In the genomic region with DNA sequence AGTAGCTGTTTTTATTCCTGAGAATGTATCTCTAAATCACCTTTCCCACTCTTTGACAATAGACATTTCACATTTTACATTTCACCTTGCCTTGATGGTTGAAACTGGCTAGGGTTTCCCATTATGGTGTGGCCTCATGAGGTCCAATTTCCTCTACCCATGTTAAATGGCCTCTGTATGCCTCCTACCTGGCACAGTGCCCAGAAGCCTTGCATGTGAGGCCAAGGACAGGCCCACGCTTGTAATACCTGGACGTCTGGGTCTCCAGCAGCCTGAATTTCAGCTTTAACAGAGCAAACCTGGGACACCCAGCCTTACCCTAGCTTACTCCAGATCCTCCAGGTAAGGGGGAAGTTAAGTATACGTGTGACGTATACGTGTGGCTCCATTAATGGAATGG, we compare ENCODE assay signal across 10 mouse cellular contexts. TPM values are rescaled to one million over a fixed set of nuclear protein-coding genes. Genes with fewer than 3 reads are reported as not detected.
DNase-seq lines count a peak whose midpoint lies in the region; ATAC-seq and TF ChIP-seq lines count a peak whose summit lies in the region.
"Had no signal": no experiment of that assay in that cellular context is flagged by ENCODE, and none has a peak within 500 bp of the region (broad histone marks: within the 10 kb centered on the region; RNA-seq: fewer than 3 reads in every experiment).

No protein-coding gene starts in this region.

- H3K27ac ChIP-seq in midbrain, embryonic 14.5 days (replicated peaks; ENCODE audit: low read depth, low read length) = no peak overlapping the region
- H3K27ac ChIP-seq in midbrain, embryonic 13.5 days = no peak overlapping the region
- peak overlapping the region; percentile 89 for H3K27ac ChIP-seq in lung, embryonic 14.5 days (ENCODE audit: low read depth)
- no peak overlapping the region for H3K27ac ChIP-seq in hindbrain, embryonic 16.5 days (ENCODE audit: low read depth, low read length)
- H3K27ac ChIP-seq: hindbrain, embryonic 12.5 days; midbrain, embryonic 15.5 days had no signal

- no peak for TF ChIP-seq CTCF in lung, embryonic 14.5 days (IDR thresholded peaks at IDR 0.05; ENCODE audit: low read depth)

- no peaks in the 10 kb centered on the region for H3K4me1 ChIP-seq in midbrain, embryonic 14.5 days (ENCODE audit: control insufficient read depth, insufficient read depth, low read length)
- no peaks in the 10 kb centered on the region for H3K4me1 ChIP-seq in midbrain, embryonic 13.5 days (replicated peaks)
- peaks cover 4% of the 10 kb centered on the region; the same call in 1 of the 2 replicates for H3K4me1 ChIP-seq in lung, embryonic 14.5 days (ENCODE audit: insufficient read depth)
- H3K4me1 ChIP-seq in hindbrain, embryonic 16.5 days (ENCODE audit: control insufficient read depth, insufficient read depth, low read depth, low read length) = no peaks in the 10 kb centered on the region
- H3K4me1 ChIP-seq: hindbrain, embryonic 12.5 days; midbrain, embryonic 15.5 days had no signal

- 78% methylated on average over 5 of the region's 5 CpGs for WGBS in midbrain, embryonic 14.5 days
- WGBS in midbrain, embryonic 13.5 days = 89% methylated on average over 5 of the region's 5 CpGs
- WGBS in lung, embryonic 14.5 days = 54% methylated on average over 5 of the region's 5 CpGs
- 74% methylated on average over 5 of the region's 5 CpGs for WGBS in hindbrain, embryonic 16.5 days

- no peak overlapping the region for H3K4me2 ChIP-seq in midbrain, embryonic 14.5 days (ENCODE audit: low read length)
- no peak overlapping the region for H3K4me2 ChIP-seq in midbrain, embryonic 13.5 days (replicated peaks)
- peak overlapping the region; percentile 36 for H3K4me2 ChIP-seq in lung, embryonic 14.5 days
- H3K4me2 ChIP-seq in hindbrain, embryonic 16.5 days (ENCODE audit: low read length) = no peak overlapping the region
- H3K4me2 ChIP-seq: hindbrain, embryonic 12.5 days; midbrain, embryonic 15.5 days had no signal

- peak; percentile 20 for DNase-seq in midbrain, embryonic 14.5 days
- DNase-seq in kidney, adult 11 months = peak; percentile 91
- DNase-seq in lung, embryonic 14.5 days = peak; percentile 81
- DNase-seq in urinary bladder, postnatal 36 days (ENCODE audit: low spot score in 2 of 2) = peak; percentile 73 to 83
- DNase-seq in layer of hippocampus, postnatal 25 days (ENCODE audit: extremely low spot score in 1 of 2, low spot score in 1 of 2) = no peak

- no peaks in the 10 kb centered on the region for H3K9me3 ChIP-seq in midbrain, embryonic 14.5 days (ENCODE audit: control insufficient read depth, low read length)
- H3K9me3 ChIP-seq in midbrain, embryonic 13.5 days = no peaks in the 10 kb centered on the region
- H3K9me3 ChIP-seq in lung, embryonic 14.5 days (ENCODE audit: low read depth, low read length) = no peaks in the 10 kb centered on the region
- H3K9me3 ChIP-seq in hindbrain, embryonic 16.5 days (ENCODE audit: control insufficient read depth, low read length) = no peaks in the 10 kb centered on the region
- H3K9me3 ChIP-seq: hindbrain, embryonic 12.5 days; midbrain, embryonic 15.5 days had no signal

- H3K4me3 ChIP-seq in midbrain, embryonic 14.5 days (replicated peaks; ENCODE audit: low read depth, low read length) = no peak overlapping the region
- H3K4me3 ChIP-seq in midbrain, embryonic 13.5 days (replicated peaks) = no peak overlapping the region
- H3K4me3 ChIP-seq in lung, embryonic 14.5 days (ENCODE audit: low read depth, low read length) = no peak overlapping the region
- no peak overlapping the region for H3K4me3 ChIP-seq in hindbrain, embryonic 16.5 days (ENCODE audit: low read length)
- H3K4me3 ChIP-seq: hindbrain, embryonic 12.5 days; midbrain, embryonic 15.5 days had no signal

- no peak overlapping the region for H3K9ac ChIP-seq in midbrain, embryonic 14.5 days (replicated peaks; ENCODE audit: low read length)
- H3K9ac ChIP-seq in midbrain, embryonic 13.5 days (replicated peaks) = no peak overlapping the region
- H3K9ac ChIP-seq in lung, embryonic 14.5 days = no peak overlapping the region
- no peak overlapping the region for H3K9ac ChIP-seq in hindbrain, embryonic 16.5 days (ENCODE audit: low read depth, low read length)
- H3K9ac ChIP-seq: hindbrain, embryonic 12.5 days; midbrain, embryonic 15.5 days had no signal

- no peaks in the 10 kb centered on the region for H3K36me3 ChIP-seq in midbrain, embryonic 14.5 days (ENCODE audit: control insufficient read depth, insufficient read depth, low read length)
- no peaks in the 10 kb centered on the region for H3K36me3 ChIP-seq in midbrain, embryonic 13.5 days
- H3K36me3 ChIP-seq in lung, embryonic 14.5 days (ENCODE audit: insufficient read depth) = no peaks in the 10 kb centered on the region
- H3K36me3 ChIP-seq in hindbrain, embryonic 16.5 days (ENCODE audit: control insufficient read depth, insufficient read depth, low read length) = no peaks in the 10 kb centered on the region
- H3K36me3 ChIP-seq: hindbrain, embryonic 12.5 days; midbrain, embryonic 15.5 days had no signal

- peaks cover under 1% of the 10 kb centered on the region; the same call in 1 of the 2 replicates for H3K27me3 ChIP-seq in midbrain, embryonic 14.5 days (ENCODE audit: control insufficient read depth, insufficient read depth, low read length)
- H3K27me3 ChIP-seq in midbrain, embryonic 13.5 days = peaks cover 5% of the 10 kb centered on the region
- H3K27me3 ChIP-seq in lung, embryonic 14.5 days (ENCODE audit: insufficient read depth, low read length) = no peaks in the 10 kb centered on the region
- peaks cover under 1% of the 10 kb centered on the region for H3K27me3 ChIP-seq in hindbrain, embryonic 16.5 days (replicated peaks; ENCODE audit: control insufficient read depth, insufficient read depth, low read length)

- no peak for ATAC-seq in midbrain, embryonic 14.5 days (ENCODE audit: low FRiP score, low TSS enrichment)
- no peak for ATAC-seq in midbrain, embryonic 13.5 days
- no peak for ATAC-seq in lung, embryonic 14.5 days (ENCODE audit: insufficient read depth)
- ATAC-seq in erythroblast, adult 5-6 weeks (replicated peaks; ENCODE audit: low FRiP score, poor library complexity, severe bottlenecking) = no peak
- no peak for ATAC-seq in hindbrain, embryonic 16.5 days
- ATAC-seq: midbrain, embryonic 15.5 days had no signal

RNA-seq across cellular contexts. Expression of a gene that starts 24.1 kb away (rescaled TPM):
- polyA plus RNA-seq in midbrain, embryonic 14.5 days (2014; fragmentation: Nextera tagmentation; extraction: Ambion mirVana) = 0.28 TPM in 1 of 2 replicates, not detected in the other
- polyA plus RNA-seq in midbrain, embryonic 13.5 days (2015; fragmentation: Nextera tagmentation; extraction: Ambion mirVana) = not detected in 2 replicates
- polyA plus RNA-seq in lung, embryonic 14.5 days (2014; fragmentation: Nextera tagmentation; extraction: Ambion mirVana) = 2.1 and 3.0 TPM in 2 replicates
- not detected in 2 replicates for total RNA-seq in erythroblast, adult 5-6 weeks (2015; ENCODE audit: low replicate concordance)
- total RNA-seq in erythroblast, adult 5-6 weeks (2017; ENCODE audit: low replicate concordance) = not detected in 2 replicates
- polyA plus RNA-seq in hindbrain, embryonic 16.5 days (2015; fragmentation: Nextera tagmentation; extraction: Ambion mirVana) = not detected in 2 replicates
- total RNA-seq in layer of hippocampus, postnatal 25 days (2021) = under 1 TPM; 0.12 to 0.31 TPM
- polyA plus RNA-seq: midbrain, embryonic 15.5 days had no signal

RNA-seq across cellular contexts. Expression of a gene that starts 26.4 kb away (rescaled TPM):
- 26.1 and 32.8 TPM in 2 replicates for polyA plus RNA-seq in midbrain, embryonic 14.5 days (2014; fragmentation: Nextera tagmentation; extraction: Ambion mirVana)
- polyA plus RNA-seq in midbrain, embryonic 13.5 days (2015; fragmentation: Nextera tagmentation; extraction: Ambion mirVana) = 36.6 and 40.6 TPM in 2 replicates
- polyA plus RNA-seq in lung, embryonic 14.5 days (2014; fragmentation: Nextera tagmentation; extraction: Ambion mirVana) = 49.4 and 55.7 TPM in 2 replicates
- total RNA-seq in erythroblast, adult 5-6 weeks (2015; ENCODE audit: low replicate concordance) = 5.2 and 7.7 TPM in 2 replicates
- total RNA-seq in erythroblast, adult 5-6 weeks (2017; ENCODE audit: low replicate concordance) = 11.6 and 16.0 TPM in 2 replicates
- polyA plus RNA-seq in hindbrain, embryonic 16.5 days (2015; fragmentation: Nextera tagmentation; extraction: Ambion mirVana) = 28.0 and 31.3 TPM in 2 replicates
- 10 to 100 TPM; 21.6 to 30.3 TPM for total RNA-seq in layer of hippocampus, postnatal 25 days (2021)

RNA-seq across cellular contexts. Expression of a gene that starts 47.0 kb away (rescaled TPM):
- 0.81 and 0.92 TPM in 2 replicates for polyA plus RNA-seq in midbrain, embryonic 14.5 days (2014; fragmentation: Nextera tagmentation; extraction: Ambion mirVana)
- polyA plus RNA-seq in midbrain, embryonic 13.5 days (2015; fragmentation: Nextera tagmentation; extraction: Ambion mirVana) = 0.66 and 0.93 TPM in 2 replicates
- polyA plus RNA-seq in lung, embryonic 14.5 days (2014; fragmentation: Nextera tagmentation; extraction: Ambion mirVana) = 0.43 and 0.72 TPM in 2 replicates
- total RNA-seq in erythroblast, adult 5-6 weeks (2015; ENCODE audit: low replicate concordance) = not detected in 2 replicates
- total RNA-seq in erythroblast, adult 5-6 weeks (2017; ENCODE audit: low replicate concordance) = not detected in 2 replicates
- polyA plus RNA-seq in hindbrain, embryonic 16.5 days (2015; fragmentation: Nextera tagmentation; extraction: Ambion mirVana) = 0.40 and 0.52 TPM in 2 replicates
- total RNA-seq in layer of hippocampus, postnatal 25 days (2021) = under 1 TPM; 0.59 to 0.89 TPM

RNA-seq across cellular contexts. Expression of a gene that starts 57.4 kb away (rescaled TPM):
- polyA plus RNA-seq in midbrain, embryonic 14.5 days (2014; fragmentation: Nextera tagmentation; extraction: Ambion mirVana) = 1.4 and 2.4 TPM in 2 replicates
- polyA plus RNA-seq in midbrain, embryonic 13.5 days (2015; fragmentation: Nextera tagmentation; extraction: Ambion mirVana) = 2.0 and 2.3 TPM in 2 replicates
- 1.3 TPM in 2 replicates for polyA plus RNA-seq in lung, embryonic 14.5 days (2014; fragmentation: Nextera tagmentation; extraction: Ambion mirVana)
- 16.5 TPM in 1 of 2 replicates, not detected in the other for total RNA-seq in erythroblast, adult 5-6 weeks (2015; ENCODE audit: low replicate concordance)
- total RNA-seq in erythroblast, adult 5-6 weeks (2017; ENCODE audit: low replicate concordance) = 2.3 and 2.9 TPM in 2 replicates
- 1.7 and 1.8 TPM in 2 replicates for polyA plus RNA-seq in hindbrain, embryonic 16.5 days (2015; fragmentation: Nextera tagmentation; extraction: Ambion mirVana)
- not detected for total RNA-seq in layer of hippocampus, postnatal 25 days (2021)

Comparison
In these comparisons a context has a peak if more than half of its experiments do, and no peak if none do; other contexts are left out.
1. DNase-seq: peak in midbrain, embryonic 14.5 days (single experiment), kidney, adult 11 months (single experiment), lung, embryonic 14.5 days (single experiment) and urinary bladder, postnatal 36 days (2 of 2); none in layer of hippocampus, postnatal 25 days (0 of 2).